Mouse (Mus musculus): Measurements from ENCODE around the gene Gm2075.
"Not testable (repeated sequence)": the region's sequence is repeated elsewhere in the genome, so short reads cannot be mapped to it uniquely, and the experiment has no call there.

GRCm38 (mm10) chr12:88045226-88045625, 33.6 kb downstream of the Gm2075 start:
- TF ChIP-seq POLR2A (IDR thresholded peaks at IDR 0.05; ENCODE audit: insufficient read depth, low read length); CTCF (IDR thresholded peaks at IDR 0.05; ENCODE audit: low read depth, low read length): not testable (repeated sequence)
